Mouse (Mus musculus): ENCODE measurements at regions not wholly inside any gene's neighbourhood (a gene's known extent, or its start where the extent isn't known, plus 50 kb on each side); places are given as distances from the start of the nearest gene placed in this dataset.

GRCm38 (mm10) chr5:64504507-64504906 is 298.7 kb upstream of the Klf3 start:
- TF ChIP-seq GATA1 (IDR thresholded peaks at IDR 0.05; ENCODE audit: low read length): no peak

- no peak for TF ChIP-seq GATA1 (IDR thresholded peaks at IDR 0.05; ENCODE audit: low read length)
These were observed 297.9 kb upstream of the Klf3 start for GRCm38 (mm10) chr5:64505227-64505834.

- no peak for TF ChIP-seq GATA1 (IDR thresholded peaks at IDR 0.05; ENCODE audit: low read length)
These were observed 297.2 kb upstream of the Klf3 start for GRCm38 (mm10) chr5:64505835-64506600.

GRCm38 (mm10) chr5:64508565-64508964 is 294.6 kb upstream of the Klf3 start:
- no peak for TF ChIP-seq GATA1 (IDR thresholded peaks at IDR 0.05; ENCODE audit: low read length)

GRCm38 (mm10) chr5:64513155-64513945 is 289.8 kb upstream of the Klf3 start:
- TF ChIP-seq GATA1 (IDR thresholded peaks at IDR 0.05; ENCODE audit: low read length): no peak

GRCm38 (mm10) chr5:64516115-64516665 is 287.0 kb upstream of the Klf3 start:
- TF ChIP-seq GATA1 (IDR thresholded peaks at IDR 0.05; ENCODE audit: low read length): no peak

GRCm38 (mm10) chr5:64517241-64517640 is 285.9 kb upstream of the Klf3 start:
- TF ChIP-seq GATA1 (IDR thresholded peaks at IDR 0.05; ENCODE audit: low read length): no peak

- TF ChIP-seq GATA1 (IDR thresholded peaks at IDR 0.05; ENCODE audit: low read length): no peak
These were observed 285.4 kb upstream of the Klf3 start for GRCm38 (mm10) chr5:64517835-64518234.

- no peak for TF ChIP-seq GATA1 (IDR thresholded peaks at IDR 0.05; ENCODE audit: low read length)
These were observed 284.2 kb upstream of the Klf3 start for GRCm38 (mm10) chr5:64519036-64519435.

GRCm38 (mm10) chr5:64519731-64520130 is 283.5 kb upstream of the Klf3 start:
- TF ChIP-seq GATA1 (IDR thresholded peaks at IDR 0.05; ENCODE audit: low read length): no peak

- TF ChIP-seq GATA1 (IDR thresholded peaks at IDR 0.05; ENCODE audit: low read length): no peak
These were observed 281.8 kb upstream of the Klf3 start for GRCm38 (mm10) chr5:64521401-64521800.

- no peak for TF ChIP-seq GATA1 (IDR thresholded peaks at IDR 0.05; ENCODE audit: low read length)
These were observed 281.2 kb upstream of the Klf3 start for GRCm38 (mm10) chr5:64521969-64522368.

- TF ChIP-seq GATA1 (IDR thresholded peaks at IDR 0.05; ENCODE audit: low read length): no peak
These were observed 276.7 kb upstream of the Klf3 start for GRCm38 (mm10) chr5:64526521-64526920.

- TF ChIP-seq GATA1 (IDR thresholded peaks at IDR 0.05; ENCODE audit: low read length): no peak
These were observed 275.2 kb upstream of the Klf3 start for GRCm38 (mm10) chr5:64527962-64528361.

GRCm38 (mm10) chr5:64534371-64534770 is 268.8 kb upstream of the Klf3 start:
- no peak for TF ChIP-seq GATA1 (IDR thresholded peaks at IDR 0.05; ENCODE audit: low read length)

GRCm38 (mm10) chr5:64534947-64535346 is 268.2 kb upstream of the Klf3 start:
- no peak for TF ChIP-seq GATA1 (IDR thresholded peaks at IDR 0.05; ENCODE audit: low read length)

All from G1E-ER4 (cell line).